Mouse (Mus musculus): Measurements from ENCODE around the gene Ctnna2.

The Ctnna2 gene

GRCm38 (mm10) chr6:77421564-77422139, 557.8 kb downstream of the Ctnna2 start:
- DNase-seq, result no peak

GRCm38 (mm10) chr6:77416999-77417398, 562.5 kb downstream of the Ctnna2 start:
- DNase-seq, result no peak

GRCm38 (mm10) chr6:77413530-77413929, 566.0 kb downstream of the Ctnna2 start:
- DNase-seq, result no peak

GRCm38 (mm10) chr6:77408481-77408880, 571.0 kb downstream of the Ctnna2 start:
- no peak for DNase-seq

- DNase-seq, result no peak
Measured at GRCm38 (mm10) chr6:77400751-77401150, 578.7 kb downstream of the Ctnna2 start.

- DNase-seq, result no peak
Measured at GRCm38 (mm10) chr6:77391663-77392062, 587.8 kb downstream of the Ctnna2 start.

GRCm38 (mm10) chr6:77381309-77381708, 598.2 kb downstream of the Ctnna2 start:
- no peak for DNase-seq

- DNase-seq, result no peak
Measured at GRCm38 (mm10) chr6:77373132-77373531, 606.4 kb downstream of the Ctnna2 start.

- no peak for DNase-seq
Measured at GRCm38 (mm10) chr6:77371147-77371546, 608.4 kb downstream of the Ctnna2 start.

GRCm38 (mm10) chr6:77358471-77358837, 621.0 kb downstream of the Ctnna2 start:
- DNase-seq, result no peak

GRCm38 (mm10) chr6:77357748-77358470, 621.6 kb downstream of the Ctnna2 start:
- DNase-seq, result no peak

GRCm38 (mm10) chr6:77354826-77355225, 624.7 kb downstream of the Ctnna2 start:
- no peak for DNase-seq

- DNase-seq, result no peak
Measured at GRCm38 (mm10) chr6:77343781-77344180, 635.7 kb downstream of the Ctnna2 start.

- no peak for DNase-seq
Measured at GRCm38 (mm10) chr6:77335537-77335936, 644.0 kb downstream of the Ctnna2 start.

GRCm38 (mm10) chr6:77324748-77325147, 654.8 kb downstream of the Ctnna2 start:
- no peak for DNase-seq

- no peak for DNase-seq
Measured at GRCm38 (mm10) chr6:77324327-77324726, 655.2 kb downstream of the Ctnna2 start.

GRCm38 (mm10) chr6:77306796-77307195, 672.7 kb downstream of the Ctnna2 start:
- no peak for DNase-seq

- DNase-seq, result no peak
Measured at GRCm38 (mm10) chr6:77301305-77301704, 678.2 kb downstream of the Ctnna2 start.

- no peak for DNase-seq
Measured at GRCm38 (mm10) chr6:77291415-77291814, 688.1 kb downstream of the Ctnna2 start.

- no peak for DNase-seq
Measured at GRCm38 (mm10) chr6:77288402-77288801, 691.1 kb downstream of the Ctnna2 start.

- no peak for DNase-seq
Measured at GRCm38 (mm10) chr6:77286317-77286716, 693.2 kb downstream of the Ctnna2 start.

- no peak for DNase-seq
Measured at GRCm38 (mm10) chr6:77278794-77279193, 700.7 kb downstream of the Ctnna2 start.

- DNase-seq, result no peak
Measured at GRCm38 (mm10) chr6:77265163-77265562, 714.3 kb downstream of the Ctnna2 start.

GRCm38 (mm10) chr6:77257358-77258105, 722.0 kb downstream of the Ctnna2 start:
- DNase-seq, result no peak

Measured in heart, adult 11 months (tissue).